Mouse (Mus musculus): Measurements from ENCODE around the gene Trak2. TPM values are rescaled to one million over a fixed set of nuclear protein-coding genes. Genes with fewer than 3 reads are reported as not detected.

Trak2 gene
- polyA plus RNA-seq, 1 experiment: 153 TPM

- 73% methylated on average over 6 of the region's 6 CpGs for WGBS
Observed at GRCm38 (mm10) chr1:58949561-58950106, 23.6 kb downstream of the Trak2 start.

GRCm38 (mm10) chr1:58946718-58947117 is 26.5 kb downstream of the Trak2 start:
- no peak for TF ChIP-seq POLR2A (IDR thresholded peaks at IDR 0.05; ENCODE audit: insufficient read depth, low read depth, low read length)
- peaks cover 2% of the 10 kb centered on the region; the same call in 1 of the 2 replicates for H3K4me1 ChIP-seq (ENCODE audit: control insufficient read depth, insufficient read depth, low read length)
- H3K27ac ChIP-seq (ENCODE audit: insufficient read depth, low read depth, low read length): no peak overlapping the region
- no peak overlapping the region for H3K4me3 ChIP-seq (ENCODE audit: insufficient read depth, low read depth, low read length)
- 93% methylated on average over 9 of the region's 9 CpGs for WGBS

More at GRCm38 (mm10) chr1:58949561-58950106, 23.6 kb downstream of the Trak2 start:
- no peak for TF ChIP-seq POLR2A (IDR thresholded peaks at IDR 0.05; ENCODE audit: insufficient read depth, low read depth, low read length)
- no peak for TF ChIP-seq CTCF (IDR thresholded peaks at IDR 0.05; ENCODE audit: insufficient read depth, low read depth, low read length)
- Histone ChIP-seq H3K4me1 (ENCODE audit: control insufficient read depth, insufficient read depth, low read length) (peaks cover 11% of the 10 kb centered on the region), H3K27ac (ENCODE audit: insufficient read depth, low read depth, low read length) (no peak overlapping the region), H3K4me3 (ENCODE audit: insufficient read depth, low read depth, low read length) (no peak overlapping the region)

GRCm38 (mm10) chr1:58945960-58946670 is 27.1 kb downstream of the Trak2 start:
- H3K27ac ChIP-seq (ENCODE audit: insufficient read depth, low read depth, low read length): no peak overlapping the region
- no peak overlapping the region for H3K4me3 ChIP-seq (ENCODE audit: insufficient read depth, low read depth, low read length)
- no peak for TF ChIP-seq CTCF (IDR thresholded peaks at IDR 0.05; ENCODE audit: insufficient read depth, low read depth, low read length)
- TF ChIP-seq POLR2A (IDR thresholded peaks at IDR 0.05; ENCODE audit: insufficient read depth, low read depth, low read length): no peak
- no peaks in the 10 kb centered on the region for H3K4me1 ChIP-seq (ENCODE audit: control insufficient read depth, insufficient read depth, low read length)
- WGBS: 91% methylated on average over 7 of the region's 7 CpGs

GRCm38 (mm10) chr1:58945523-58945922 is 27.7 kb downstream of the Trak2 start:
- TF ChIP-seq POLR2A (IDR thresholded peaks at IDR 0.05; ENCODE audit: insufficient read depth, low read depth, low read length) (no peak), CTCF (IDR thresholded peaks at IDR 0.05; ENCODE audit: insufficient read depth, low read depth, low read length) (no peak)
- Histone ChIP-seq H3K4me3 (ENCODE audit: insufficient read depth, low read depth, low read length) (no peak overlapping the region), H3K27ac (ENCODE audit: insufficient read depth, low read depth, low read length) (no peak overlapping the region), H3K4me1 (ENCODE audit: control insufficient read depth, insufficient read depth, low read length) (no peaks in the 10 kb centered on the region)
- 85% methylated on average over 2 of the region's 2 CpGs for WGBS

GRCm38 (mm10) chr1:58937606-58938099 is 35.6 kb downstream of the Trak2 start:
- WGBS: 71% methylated on average over 9 of the region's 9 CpGs

GRCm38 (mm10) chr1:58936746-58937605 is 36.3 kb downstream of the Trak2 start:
- peaks cover 5% of the 10 kb centered on the region; the same call in 1 of the 2 replicates for H3K4me1 ChIP-seq (ENCODE audit: control insufficient read depth, insufficient read depth, low read length)
- no peak overlapping the region for H3K4me3 ChIP-seq (ENCODE audit: insufficient read depth, low read depth, low read length)
- WGBS: 59% methylated on average over 10 of the region's 10 CpGs
- H3K27ac ChIP-seq (ENCODE audit: insufficient read depth, low read depth, low read length): no peak overlapping the region
- TF ChIP-seq POLR2A (IDR thresholded peaks at IDR 0.05; ENCODE audit: insufficient read depth, low read depth, low read length) (no peak), CTCF (IDR thresholded peaks at IDR 0.05; ENCODE audit: insufficient read depth, low read depth, low read length) (no peak)

More at GRCm38 (mm10) chr1:58937606-58938099, 35.6 kb downstream of the Trak2 start:
- H3K4me3 ChIP-seq (ENCODE audit: insufficient read depth, low read depth, low read length): no peak overlapping the region
- H3K4me1 ChIP-seq (ENCODE audit: control insufficient read depth, insufficient read depth, low read length): peaks cover 5% of the 10 kb centered on the region; the same call in 1 of the 2 replicates
- TF ChIP-seq CTCF (IDR thresholded peaks at IDR 0.05; ENCODE audit: insufficient read depth, low read depth, low read length): no peak
- TF ChIP-seq POLR2A (IDR thresholded peaks at IDR 0.05; ENCODE audit: insufficient read depth, low read depth, low read length): no peak
- no peak overlapping the region for H3K27ac ChIP-seq (ENCODE audit: insufficient read depth, low read depth, low read length)

- Histone ChIP-seq H3K4me1 (ENCODE audit: control insufficient read depth, insufficient read depth, low read length) (no peaks in the 10 kb centered on the region), H3K4me3 (ENCODE audit: insufficient read depth, low read depth, low read length) (no peak overlapping the region), H3K27ac (ENCODE audit: insufficient read depth, low read depth, low read length) (no peak overlapping the region)
- 95% methylated on average over 5 of the region's 5 CpGs for WGBS
- no peak for TF ChIP-seq CTCF (IDR thresholded peaks at IDR 0.05; ENCODE audit: insufficient read depth, low read depth, low read length)
- no peak for TF ChIP-seq POLR2A (IDR thresholded peaks at IDR 0.05; ENCODE audit: insufficient read depth, low read depth, low read length)
Observed at GRCm38 (mm10) chr1:58926664-58927063, 46.6 kb downstream of the Trak2 start.

- Histone ChIP-seq H3K4me1 (ENCODE audit: control insufficient read depth, insufficient read depth, low read length) (no peaks in the 10 kb centered on the region), H3K27ac (ENCODE audit: insufficient read depth, low read depth, low read length) (no peak overlapping the region), H3K4me3 (ENCODE audit: insufficient read depth, low read depth, low read length) (no peak overlapping the region)
- TF ChIP-seq POLR2A (IDR thresholded peaks at IDR 0.05; ENCODE audit: insufficient read depth, low read depth, low read length): no peak
- no peak for TF ChIP-seq CTCF (IDR thresholded peaks at IDR 0.05; ENCODE audit: insufficient read depth, low read depth, low read length)
- 88% methylated on average over 6 of the region's 6 CpGs for WGBS
Observed at GRCm38 (mm10) chr1:58917566-58917965, 55.7 kb downstream of the Trak2 start.
